Mouse (Mus musculus) myocyte (in vitro differentiated cells): ENCODE results near the gene Ttll1. TPM values are rescaled to one million over a fixed set of nuclear protein-coding genes. Genes with fewer than 3 reads are reported as not detected.

Source experiments
- H3K27me3 ChIP-seq: one replicate; pipeline ENCODE4 v1.6.1; 2011; ENCODE audit not compliant: control insufficient read depth, insufficient read depth, insufficient read length
- H3K36me3 ChIP-seq: one replicate; pipeline ENCODE4 v1.6.1; 2011; ENCODE audit not compliant: control insufficient read depth, insufficient read depth
- H3K4me2 ChIP-seq: one replicate; pipeline ENCODE4 v1.6.1; 2011; ENCODE audit warnings: low read depth, control low read depth
- H3K4me3 ChIP-seq: one replicate; pipeline ENCODE4 v1.5.1; 2011; ENCODE audit warnings: mild to moderate bottlenecking, control low read depth, moderate library complexity
- H3K79me2 ChIP-seq: one replicate; pipeline ENCODE4 v1.6.1; 2011; ENCODE audit not compliant: control insufficient read depth, insufficient read depth
- H3ac ChIP-seq: one replicate; pipeline ENCODE4 v1.6.1; 2011; ENCODE audit not compliant: control insufficient read depth, insufficient read length
- CEBPB ChIP-seq: IDR thresholded peaks from 2 replicates; pipeline ENCODE4 v1.6.1; 2011; ENCODE audit warnings: mild to moderate bottlenecking, moderate library complexity; ENCODE audit not compliant: poor library complexity, insufficient read depth, severe bottlenecking
- E2F4 ChIP-seq: IDR thresholded peaks from one replicate; pipeline ENCODE4 v1.6.1; 2011; ENCODE audit warnings: mild to moderate bottlenecking, control low read depth, moderate library complexity; ENCODE audit not compliant: insufficient read depth
- MAX ChIP-seq: IDR thresholded peaks from one replicate; pipeline ENCODE4 v1.6.1; 2011; ENCODE audit warnings: low read depth, mild to moderate bottlenecking, control low read depth
- MYOD1 ChIP-seq, 3 experiments: IDR thresholded peaks; one replicate each; pipeline ENCODE4 v1.6.1; 2011; ENCODE audit warnings: control low read depth in 2 of 3, low read depth in 2 of 3, mild to moderate bottlenecking in 2 of 3, moderate library complexity in 1 of 3; ENCODE audit not compliant: insufficient read length in 2 of 3, control insufficient read depth in 1 of 3
- MYOG ChIP-seq, 3 experiments: IDR thresholded peaks; one replicate each; pipeline ENCODE4 v1.6.1; 2011; ENCODE audit warnings: control low read depth in 2 of 3, low read depth in 2 of 3, mild to moderate bottlenecking in 2 of 3; ENCODE audit not compliant: insufficient read length in 2 of 3, control insufficient read depth in 1 of 3, insufficient read depth in 1 of 3
- POLR2A ChIP-seq: IDR thresholded peaks from one replicate; pipeline ENCODE4 v1.6.1; 2011; ENCODE audit warnings: low read depth, mild to moderate bottlenecking, control low read depth, moderate library complexity; ENCODE audit not compliant: insufficient read length
- POLR2AphosphoS2 ChIP-seq: IDR thresholded peaks from one replicate; pipeline ENCODE4 v1.6.1; 2011; ENCODE audit warnings: low read depth, control low read depth; ENCODE audit not compliant: insufficient read length
- REST ChIP-seq: IDR thresholded peaks from one replicate; pipeline ENCODE4 v1.6.1; 2011; ENCODE audit warnings: mild to moderate bottlenecking, control low read depth, moderate library complexity; ENCODE audit not compliant: insufficient read depth, insufficient read length
- SRF ChIP-seq: IDR thresholded peaks from one replicate; pipeline ENCODE4 v1.6.1; 2011; ENCODE audit warnings: low read depth; ENCODE audit not compliant: control insufficient read depth, insufficient read length
- TCF12 ChIP-seq: IDR thresholded peaks from one replicate; pipeline ENCODE4 v1.6.1; 2011; ENCODE audit warnings: mild to moderate bottlenecking, control low read depth; ENCODE audit not compliant: poor library complexity, insufficient read depth, severe bottlenecking
- TCF3 ChIP-seq: IDR thresholded peaks from one replicate; pipeline ENCODE4 v1.6.1; 2011; ENCODE audit warnings: low read depth, control low read depth; ENCODE audit not compliant: insufficient read length
- USF1 ChIP-seq: IDR thresholded peaks from one replicate; pipeline ENCODE4 v1.6.1; 2011; ENCODE audit warnings: low read depth, mild to moderate bottlenecking, control low read depth, moderate library complexity
- polyA plus RNA-seq: library from polyadenylated mRNA; unstranded; fragments of >200 nt; fragmentation: generic; extraction: Trizol; gene quantifications from one replicate; pipeline ENCODE4 v1.2.1, GENCODE M21; 2012; ENCODE audit warnings: missing spikeins

Gene Ttll1
- polyA plus RNA-seq, 1 experiment, result 47.7 TPM

GRCm38 (mm10) chr15:83500352-83500751 lies 10.3 kb downstream of the Ttll1 start:
- Histone ChIP-seq H3ac (no peak overlapping the region), H3K4me3 (no peak overlapping the region), H3K27me3 (no peaks in the 10 kb centered on the region), H3K79me2 (no peaks in the 10 kb centered on the region), H3K4me2 (no peak overlapping the region), H3K36me3 (peaks cover 15% of the 10 kb centered on the region)
- TF ChIP-seq TCF12 (no peak), MYOG (IDR thresholded peaks at IDR 0.05; ENCODE audit: control insufficient read depth in 1 of 3, insufficient read depth in 1 of 3, insufficient read length in 2 of 3, low read depth in 2 of 3) (no peak), POLR2AphosphoS2 (no peak), POLR2A (no peak), SRF (no peak), TCF3 (no peak), CEBPB (no peak), E2F4 (no peak), MYOD1 (IDR thresholded peaks at IDR 0.05; ENCODE audit: control insufficient read depth in 1 of 3, insufficient read length in 2 of 3, low read depth in 2 of 3) (no peak), REST (no peak), MAX (no peak), USF1 (no peak)

GRCm38 (mm10) chr15:83499211-83499755 lies 11.4 kb downstream of the Ttll1 start:
- H3K36me3 ChIP-seq, result peaks cover 15% of the 10 kb centered on the region

GRCm38 (mm10) chr15:83497299-83497698 lies 13.4 kb downstream of the Ttll1 start:
- no peaks in the 10 kb centered on the region for H3K79me2 ChIP-seq
- no peak for TF ChIP-seq E2F4
- no peak for TF ChIP-seq MAX
- no peak for TF ChIP-seq USF1
- TF ChIP-seq TCF12, result no peak
- no peak for TF ChIP-seq SRF
- no peak for TF ChIP-seq REST
- TF ChIP-seq MYOG (IDR thresholded peaks at IDR 0.05; ENCODE audit: control insufficient read depth in 1 of 3, insufficient read depth in 1 of 3, insufficient read length in 2 of 3, low read depth in 2 of 3), result no peak
- TF ChIP-seq TCF3, result no peak
- no peak for TF ChIP-seq POLR2AphosphoS2
- no peak for TF ChIP-seq POLR2A
- TF ChIP-seq CEBPB, result no peak
- TF ChIP-seq MYOD1 (IDR thresholded peaks at IDR 0.05; ENCODE audit: control insufficient read depth in 1 of 3, insufficient read length in 2 of 3, low read depth in 2 of 3), result no peak
- no peaks in the 10 kb centered on the region for H3K27me3 ChIP-seq
- no peak overlapping the region for H3K4me2 ChIP-seq
- peaks cover 25% of the 10 kb centered on the region for H3K36me3 ChIP-seq
- H3K4me3 ChIP-seq, result no peak overlapping the region
- no peak overlapping the region for H3ac ChIP-seq

More at GRCm38 (mm10) chr15:83499211-83499755, 11.4 kb downstream of the Ttll1 start:
- H3K4me2 ChIP-seq, result no peak overlapping the region
- H3K27me3 ChIP-seq, result no peaks in the 10 kb centered on the region
- no peaks in the 10 kb centered on the region for H3K79me2 ChIP-seq
- H3K4me3 ChIP-seq, result no peak overlapping the region
- no peak overlapping the region for H3ac ChIP-seq
- TF ChIP-seq POLR2A (no peak), SRF (no peak), MYOD1 (IDR thresholded peaks at IDR 0.05; ENCODE audit: control insufficient read depth in 1 of 3, insufficient read length in 2 of 3, low read depth in 2 of 3) (peak in 1 of 3 experiments; percentile 21), TCF3 (no peak), MYOG (IDR thresholded peaks at IDR 0.05; ENCODE audit: control insufficient read depth in 1 of 3, insufficient read depth in 1 of 3, insufficient read length in 2 of 3, low read depth in 2 of 3) (peak in 1 of 3 experiments; percentile 24), POLR2AphosphoS2 (no peak), CEBPB (no peak)

- Histone ChIP-seq H3K36me3 (peaks cover 29% of the 10 kb centered on the region), H3ac (no peak overlapping the region), H3K79me2 (no peaks in the 10 kb centered on the region), H3K27me3 (no peaks in the 10 kb centered on the region), H3K4me2 (no peak overlapping the region), H3K4me3 (no peak overlapping the region)
- TF ChIP-seq MAX, result no peak
- TF ChIP-seq MYOG (IDR thresholded peaks at IDR 0.05; ENCODE audit: control insufficient read depth in 1 of 3, insufficient read depth in 1 of 3, insufficient read length in 2 of 3, low read depth in 2 of 3), result no peak
- no peak for TF ChIP-seq CEBPB
- no peak for TF ChIP-seq MYOD1 (IDR thresholded peaks at IDR 0.05; ENCODE audit: control insufficient read depth in 1 of 3, insufficient read length in 2 of 3, low read depth in 2 of 3)
- no peak for TF ChIP-seq TCF3
- no peak for TF ChIP-seq REST
- TF ChIP-seq POLR2A, result no peak
- TF ChIP-seq TCF12, result no peak
Measured at GRCm38 (mm10) chr15:83495787-83496367, 14.8 kb downstream of the Ttll1 start.
